ENCODE assay signal across 8 mouse cellular contexts in the genomic region with DNA sequence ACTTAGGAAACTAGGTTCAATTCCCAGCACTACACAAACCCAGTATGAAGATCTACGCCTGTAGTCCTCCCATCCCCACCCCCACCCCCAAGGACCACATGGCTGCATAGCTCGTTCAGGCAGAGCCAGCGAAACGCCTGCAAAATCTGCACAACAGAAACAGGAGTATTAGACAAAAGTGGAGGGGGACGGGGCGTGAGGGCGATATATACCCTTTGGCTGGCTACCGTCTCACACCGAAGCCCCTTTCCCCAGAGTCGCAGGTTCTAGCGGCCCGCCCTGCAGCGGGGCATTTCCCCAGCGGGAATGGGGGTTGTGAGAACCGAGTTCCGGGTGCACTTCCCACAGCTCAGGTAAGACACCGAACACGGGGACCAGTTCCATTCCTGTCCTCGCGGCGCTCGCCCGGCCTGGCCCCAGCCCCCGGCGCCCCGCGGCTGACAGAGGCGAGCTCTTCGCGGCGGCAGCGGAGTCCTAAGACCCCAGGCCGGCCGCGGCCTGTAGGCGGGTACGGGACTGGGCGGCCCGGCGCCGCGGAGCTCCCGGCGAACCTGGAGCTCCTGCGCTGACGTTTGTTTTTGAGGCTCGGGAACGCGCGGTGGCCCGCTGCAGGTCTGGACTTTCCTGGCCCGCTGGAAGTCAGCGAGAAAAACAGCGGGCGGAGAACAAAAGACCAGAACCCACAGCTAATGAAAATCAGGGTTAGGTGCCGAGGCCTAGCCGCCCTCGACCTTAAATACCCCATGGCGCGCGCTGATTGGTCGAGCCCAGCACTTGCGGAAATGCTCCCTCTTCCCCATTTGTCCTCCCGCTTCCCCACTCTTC. TPM values are rescaled to one million over a fixed set of nuclear protein-coding genes. Genes with fewer than 3 reads are reported as not detected.
DNase-seq lines count a peak whose midpoint lies in the region; ATAC-seq and TF ChIP-seq lines count a peak whose summit lies in the region.

No protein-coding gene starts in this region.

- intact Hi-C loops in heart, adult 2 months (cut with DNase I), result no loop called here

- under 1% methylated on average over 64 of the region's 64 CpGs for WGBS in embryonic facial prominence, embryonic 12.5 days
- 5% methylated on average over 64 of the region's 64 CpGs for WGBS in heart, adult 2 months
- whole genome bisulfite sequencing in liver, embryonic 11.5 days, result under 1% methylated on average over 64 of the region's 64 CpGs

- peak overlapping the region; percentile 79 for H3K4me2 ChIP-seq in embryonic facial prominence, embryonic 12.5 days (replicated peaks)
- peak overlapping the region; percentile 85 for H3K4me2 ChIP-seq in liver, embryonic 11.5 days
- peak overlapping the region; percentile 94 for H3K4me2 ChIP-seq in myocyte (ENCODE audit: low read depth)

- peak overlapping the region; percentile 69 for H3K4me3 ChIP-seq in embryonic facial prominence, embryonic 12.5 days
- H3K4me3 ChIP-seq in heart, adult 2 months, result peak overlapping the region; percentile 56
- H3K4me3 ChIP-seq in liver, embryonic 11.5 days (ENCODE audit: low read depth, low read length), result peak overlapping the region; percentile 66
- peak overlapping the region; percentile 44 for H3K4me3 ChIP-seq in myocyte

- H3K27ac ChIP-seq in embryonic facial prominence, embryonic 12.5 days, result peak overlapping the region; percentile 93
- H3K27ac ChIP-seq in heart, adult 2 months, result no peak overlapping the region; the same call in 1 of the 2 replicates
- H3K27ac ChIP-seq in liver, embryonic 11.5 days (ENCODE audit: low read depth, low read length), result peak overlapping the region; percentile 97

- 0 out of 2 replicates have a peak, but pooled peaks cover 3% of the 10 kb centered on the region for H3K36me3 ChIP-seq in embryonic facial prominence, embryonic 12.5 days
- no peaks in the 10 kb centered on the region for H3K36me3 ChIP-seq in heart, adult 2 months (ENCODE audit: control insufficient read depth, insufficient read depth, low read length)
- no peaks in the 10 kb centered on the region for H3K36me3 ChIP-seq in liver, embryonic 11.5 days (ENCODE audit: control insufficient read depth, insufficient read depth, low read length)
- H3K36me3 ChIP-seq in myocyte (ENCODE audit: control insufficient read depth, insufficient read depth), result no peaks in the 10 kb centered on the region

- H3ac ChIP-seq in myocyte (ENCODE audit: control insufficient read depth, insufficient read length), result peak overlapping the region; percentile 55

- ATAC-seq in embryonic facial prominence, embryonic 12.5 days (ENCODE audit: insufficient number of reproducible peaks, insufficient read depth, low FRiP score, low TSS enrichment), result peak; percentile 72; the same call in 1 of the 2 replicates
- ATAC-seq in liver, embryonic 11.5 days (replicated peaks; ENCODE audit: low FRiP score), result peak; percentile 82

- no peaks in the 10 kb centered on the region for H3K79me2 ChIP-seq in heart, adult 2 months (replicated peaks; ENCODE audit: control insufficient read depth, insufficient read depth, low read length)
- H3K79me2 ChIP-seq in myocyte (ENCODE audit: control insufficient read depth, insufficient read depth), result no peaks in the 10 kb centered on the region

- peaks cover 18% of the 10 kb centered on the region for H3K27me3 ChIP-seq in embryonic facial prominence, embryonic 12.5 days
- H3K27me3 ChIP-seq in heart, adult 2 months (ENCODE audit: control insufficient read depth, insufficient read depth, low read length), result peaks cover 8% of the 10 kb centered on the region
- H3K27me3 ChIP-seq in liver, embryonic 11.5 days (replicated peaks; ENCODE audit: control insufficient read depth, insufficient read depth, low read length), result peaks cover 9% of the 10 kb centered on the region
- H3K27me3 ChIP-seq in myocyte (ENCODE audit: control insufficient read depth, insufficient read depth, insufficient read length), result no peaks in the 10 kb centered on the region

- TF ChIP-seq POLR2A in heart, adult 2 months (IDR thresholded peaks at IDR 0.05; ENCODE audit: insufficient read depth, low read depth, low read length), result peak; percentile 57
- TF ChIP-seq POLR2A in myocyte (IDR thresholded peaks at IDR 0.05; ENCODE audit: insufficient read length, low read depth), result peak; percentile 62

- H3K4me1 ChIP-seq in embryonic facial prominence, embryonic 12.5 days, result no peaks in the 10 kb centered on the region
- no peaks in the 10 kb centered on the region for H3K4me1 ChIP-seq in heart, adult 2 months (ENCODE audit: control insufficient read depth, insufficient read depth, low read length)
- peaks cover 22% of the 10 kb centered on the region for H3K4me1 ChIP-seq in liver, embryonic 11.5 days (replicated peaks; ENCODE audit: control insufficient read depth, insufficient read depth, low read length)

- no peaks in the 10 kb centered on the region for H3K9me3 ChIP-seq in embryonic facial prominence, embryonic 12.5 days
- H3K9me3 ChIP-seq in liver, embryonic 11.5 days (ENCODE audit: control insufficient read depth, low read length), result no peaks in the 10 kb centered on the region

- peak overlapping the region; percentile 93 for H3K9ac ChIP-seq in embryonic facial prominence, embryonic 12.5 days
- peak overlapping the region; percentile 77 for H3K9ac ChIP-seq in heart, adult 2 months (ENCODE audit: low read depth, low read length)
- H3K9ac ChIP-seq in liver, embryonic 11.5 days (ENCODE audit: low read depth, low read length), result peak overlapping the region; percentile 83

- peak; percentile 94 for DNase-seq in 3T3-L1 (ENCODE audit: low read depth, low spot score)
- DNase-seq in adrenal gland, postnatal 14 days, result peak; percentile 77
- peak; percentile 71 to 78 for DNase-seq in heart, adult 2 months
- DNase-seq in kidney, adult 8-10 months, result peak; percentile 17 to 49
- peak; percentile 94 for DNase-seq in liver, embryonic 11.5 days (ENCODE audit: low spot score)
- peak; percentile 87 to 94 for DNase-seq in spleen, postnatal 4 days (ENCODE audit: low spot score in 2 of 2)

- no peak for TF ChIP-seq CTCF in heart, adult 2 months (IDR thresholded peaks at IDR 0.05)

- no peak for TF ChIP-seq EP300 in heart, adult 2 months (IDR thresholded peaks at IDR 0.05; ENCODE audit: insufficient read depth, low read depth, low read length)

TF ChIP-seq in myocyte, 11 proteins besides CTCF, POLR2A, EP300 and RAD21:
- TF ChIP-seq USF1 (IDR thresholded peaks at IDR 0.05; ENCODE audit: low read depth) (no peak), TCF12 (IDR thresholded peaks at IDR 0.05; ENCODE audit: insufficient read depth, poor library complexity, severe bottlenecking) (no peak), MAX (IDR thresholded peaks at IDR 0.05; ENCODE audit: low read depth) (no peak), CEBPB (IDR thresholded peaks at IDR 0.05; ENCODE audit: insufficient read depth, poor library complexity, severe bottlenecking) (no peak), SRF (IDR thresholded peaks at IDR 0.05; ENCODE audit: control insufficient read depth, insufficient read length, low read depth) (no peak), POLR2AphosphoS2 (IDR thresholded peaks at IDR 0.05; ENCODE audit: insufficient read length, low read depth) (peak; percentile 53), REST (IDR thresholded peaks at IDR 0.05; ENCODE audit: insufficient read depth, insufficient read length) (no peak), MYOG (IDR thresholded peaks at IDR 0.05; ENCODE audit: control insufficient read depth in 1 of 3, insufficient read depth in 1 of 3, insufficient read length in 2 of 3, low read depth in 2 of 3) (no peak)

RNA-seq across cellular contexts. Expression of gene BC107364, which starts 37.8 kb away (rescaled TPM):
- total RNA-seq in adrenal gland, postnatal 14 days (2021), result not detected in 2 replicates
- 0.26 TPM in 1 of 2 replicates, not detected in the other for polyA plus RNA-seq in embryonic facial prominence, embryonic 12.5 days (2016; fragmentation: Nextera tagmentation; extraction: Ambion mirVana)
- total RNA-seq in heart, adult 2 months (2021), result not detected
- polyA plus RNA-seq in heart, adult 2 months (2012; rRNA removed), result 0.15 TPM in 1 of 2 replicates, not detected in the other
- polyA plus RNA-seq in liver, embryonic 11.5 days (2014; fragmentation: Nextera tagmentation; extraction: Ambion mirVana), result not detected in 2 replicates
- polyA plus RNA-seq in myocyte (2012; fragmentation: generic; extraction: Trizol), result not detected

Comparison
In these comparisons a context has a peak if more than half of its experiments do, and no peak if none do; other contexts are left out.
1. DNase-seq: peak in every context shown above with its lines; median percentile 94 in 3T3-L1; 94 in liver, embryonic 11.5 days; 90 in spleen, postnatal 4 days; 77 in adrenal gland, postnatal 14 days; 74 in heart, adult 2 months; 33 in kidney, adult 8-10 months.